Mouse (Mus musculus): ENCODE measurements around the gene Kif24.

Gene Kif24

GRCm38 (mm10) chr4:41464345-41465286 is at the start of gene Kif24, which contains the start of gene Nudt2:
TSS of gene Kif24 (minus strand) at chr4:41464887.
TSS of gene Nudt2 (plus strand) at chr4:41465151.
- DNase-seq = peak; percentile 97

GRCm38 (mm10) chr4:41513714-41514113 is 49.0 kb upstream of the Kif24 start:
- DNase-seq = no peak

- DNase-seq = no peak
Observed at GRCm38 (mm10) chr4:41513309-41513708, 48.6 kb upstream of the Kif24 start.

- no peak for DNase-seq
Observed at GRCm38 (mm10) chr4:41507998-41508397, 43.3 kb upstream of the Kif24 start.

- no peak for DNase-seq
Observed at GRCm38 (mm10) chr4:41507326-41507924, 42.7 kb upstream of the Kif24 start.

GRCm38 (mm10) chr4:41506906-41507305 is 42.2 kb upstream of the Kif24 start:
- DNase-seq = peak; percentile 71

- peak; percentile 40 for DNase-seq
Observed at GRCm38 (mm10) chr4:41506156-41506555, 41.5 kb upstream of the Kif24 start.

GRCm38 (mm10) chr4:41505131-41505551 is 40.5 kb upstream of the Kif24 start:
- no peak for DNase-seq

- no peak for DNase-seq
Observed at GRCm38 (mm10) chr4:41504325-41504724, 39.6 kb upstream of the Kif24 start.

- DNase-seq = peak; percentile 60
Observed at GRCm38 (mm10) chr4:41502986-41503412, 38.3 kb upstream of the Kif24 start, which contains the start of gene AI464131. TSS of gene AI464131 (minus strand) at chr4:41503076.

- DNase-seq = no peak
Observed at GRCm38 (mm10) chr4:41502171-41502940, 37.7 kb upstream of the Kif24 start.

GRCm38 (mm10) chr4:41500787-41501186 is 36.1 kb upstream of the Kif24 start:
- DNase-seq = no peak

- no peak for DNase-seq
Observed at GRCm38 (mm10) chr4:41499619-41500018, 34.9 kb upstream of the Kif24 start.

- no peak for DNase-seq
Observed at GRCm38 (mm10) chr4:41498921-41499391, 34.3 kb upstream of the Kif24 start.

GRCm38 (mm10) chr4:41497995-41498845 is 33.5 kb upstream of the Kif24 start:
- DNase-seq = no peak

GRCm38 (mm10) chr4:41497579-41497978 is 32.9 kb upstream of the Kif24 start:
- peak; percentile 51 for DNase-seq

- no peak for DNase-seq
Observed at GRCm38 (mm10) chr4:41497046-41497445, 32.4 kb upstream of the Kif24 start.

GRCm38 (mm10) chr4:41495850-41496249 is 31.2 kb upstream of the Kif24 start:
- DNase-seq = no peak

GRCm38 (mm10) chr4:41495076-41495475 is 30.4 kb upstream of the Kif24 start:
- no peak for DNase-seq

GRCm38 (mm10) chr4:41494378-41494777 is 29.7 kb upstream of the Kif24 start:
- DNase-seq = no peak

GRCm38 (mm10) chr4:41493464-41494116 is 28.9 kb upstream of the Kif24 start:
- no peak for DNase-seq
